Mouse (Mus musculus) heart, postnatal 36 days (tissue): ENCODE measurements around the gene Gm12184. TPM values are rescaled to one million over a fixed set of nuclear protein-coding genes. Genes with fewer than 3 reads are reported as not detected.

ENCODE experiments used
- DNase-seq, 2 experiments: peaks; one replicate each; pipeline ENCODE4 v3.0.0; 2021 to 2022
- intact Hi-C: fragments of 180-260 bp; cut with DNase I; formaldehyde crosslinking; loops from one replicate; pipeline ENCODE4 v1.15.1; 2025
- total RNA-seq, 2 experiments: library from RNA; stranded (reverse); gene quantifications; 2 replicates each; pipeline ENCODE4 v1.2.3; 2021

Gene Gm12184
- total RNA-seq, 2 experiments from 2014 or later: 3.5 to 3.9 TPM

GRCm38 (mm10) chr11:48787455-48788211, 38.8 kb downstream of the Gm12184 start:
- DNase-seq: peak; percentile 43 to 50
- intact Hi-C loops: loop anchor here (2.0 kb wide), 1 partner anchor 33 kb away; no protein-coding TSS in a partner anchor

DNA sequence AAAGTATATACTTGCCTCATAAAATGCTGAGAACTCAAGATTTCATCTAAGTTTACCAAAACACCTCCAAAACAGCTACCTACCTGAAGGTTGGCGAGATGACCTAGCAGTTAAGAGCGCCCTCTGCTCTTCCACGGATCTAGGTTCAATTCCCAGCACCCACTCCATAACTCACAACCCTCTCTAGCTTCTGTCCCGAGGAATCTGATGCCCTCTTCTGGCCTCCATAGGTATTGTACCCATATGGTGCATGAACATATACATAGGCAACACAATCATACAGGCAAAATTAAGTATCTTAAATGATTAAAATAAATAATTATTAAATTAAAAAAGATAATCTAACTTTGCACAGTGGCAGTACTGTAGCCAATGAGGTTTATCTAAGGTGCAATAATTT, 44.2 kb downstream of the Gm12184 start:
- DNase-seq: no peak
- intact Hi-C loops: no loop called here

DNA sequence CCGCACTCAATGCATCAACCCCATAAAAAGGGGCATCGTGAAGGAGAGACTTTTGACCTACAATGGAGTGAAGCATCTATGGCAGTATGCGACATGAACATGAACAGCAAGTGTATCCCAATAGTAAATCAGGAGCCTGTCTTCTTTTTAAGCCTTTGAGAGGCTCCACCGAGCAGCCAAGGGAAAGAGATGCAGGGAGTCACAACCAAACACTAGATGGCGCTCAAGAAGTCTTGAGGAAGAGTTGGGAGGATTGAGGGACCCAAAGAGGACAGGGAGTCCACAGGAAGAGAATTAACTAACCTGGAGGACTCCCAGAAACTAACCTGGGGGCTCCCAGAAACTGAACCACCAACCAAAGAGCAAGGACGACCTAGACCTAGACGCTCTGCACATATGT, 47.0 kb downstream of the Gm12184 start:
- intact Hi-C loops: loop anchor here (5.0 to 10.0 kb wide), 2 partner anchors 195 to 1857 kb away; no protein-coding TSS in a partner anchor
- DNase-seq: peak; percentile 25 to 33

- no peak for DNase-seq
- intact Hi-C loops: loop anchor here (5.0 to 10.0 kb wide), 2 partner anchors 193 to 1855 kb away; no protein-coding TSS in a partner anchor
Observed at GRCm38 (mm10) chr11:48777303-48777702, 49.2 kb downstream of the Gm12184 start.

DNA sequence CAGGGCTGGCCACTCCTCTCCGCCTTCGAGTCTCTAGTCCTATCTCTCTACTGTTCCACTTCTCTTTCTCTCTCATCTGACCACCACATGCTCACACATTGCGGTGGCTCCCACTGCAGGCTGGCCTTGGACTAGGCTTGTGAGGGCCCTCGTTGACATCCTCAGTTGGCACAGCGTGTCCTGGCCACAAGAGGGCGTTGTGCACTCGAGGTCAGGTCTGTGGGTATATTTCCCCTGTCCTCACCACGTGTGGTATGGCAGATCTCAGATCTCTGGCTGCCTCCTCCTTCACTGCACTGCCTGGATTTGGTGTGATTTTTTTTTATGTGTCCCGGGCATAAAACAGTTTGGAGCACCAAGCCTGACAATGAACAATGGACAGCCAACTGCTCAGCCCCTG, 49.8 kb downstream of the Gm12184 start:
- DNase-seq: no peak
- intact Hi-C loops: loop anchor here (5.0 to 10.0 kb wide), 2 partner anchors 192 to 1854 kb away; no protein-coding TSS in a partner anchor

- intact Hi-C loops: loop anchor here (5.0 to 10.0 kb wide), 2 partner anchors 191 to 1853 kb away; no protein-coding TSS in a partner anchor
- DNase-seq: peak; percentile 53 to 56
Observed at GRCm38 (mm10) chr11:48775483-48775882, 51.0 kb downstream of the Gm12184 start.

Other genes starting within 250 kb of the Gm12184 start
- 100 to 1,000 TPM; 385 to 411 TPM for gene Rack1, start 26.3 kb downstream of the Gm12184 start, total RNA-seq
- gene Trim41, start 9.3 kb downstream of the Gm12184 start, total RNA-seq: 10 to 100 TPM; 21.0 to 22.7 TPM
- 10 to 100 TPM; 17.8 to 26.2 TPM for gene Trim7, start 515 bp downstream of the Gm12184 start, total RNA-seq
- 10 to 100 TPM; 12.5 to 13.5 TPM for gene Irgm1, start 45.0 kb upstream of the Gm12184 start, total RNA-seq
- gene Gm5431, start 75.6 kb upstream of the Gm12184 start, total RNA-seq: 1 to 10 TPM in 1 of 2 experiments, under 1 TPM in 1; 0.86 to 3.0 TPM
- gene Psme2b, start 119.5 kb upstream of the Gm12184 start, total RNA-seq: 1 to 10 TPM; 3.3 to 5.3 TPM
- gene Olfr56, start 152.2 kb upstream of the Gm12184 start, total RNA-seq: not detected
- gene 9930111J21Rik1, start 152.7 kb upstream of the Gm12184 start, total RNA-seq: 1 to 10 TPM; 5.4 to 6.3 TPM
- gene Gm12185, start 165.6 kb upstream of the Gm12184 start, total RNA-seq: 1 to 10 TPM in 1 of 2 experiments, under 1 TPM in 1; 0.97 to 1.8 TPM
- gene Tgtp1, start 167.5 kb upstream of the Gm12184 start, total RNA-seq: 1 to 10 TPM; 1.8 to 5.3 TPM
- gene 9930111J21Rik2, start 224.6 kb upstream of the Gm12184 start, total RNA-seq: 1 to 10 TPM; 6.0 to 8.0 TPM
- gene Tgtp2, start 237.6 kb upstream of the Gm12184 start, total RNA-seq: 1 to 10 TPM in 1 of 2 experiments, under 1 TPM in 1; 0.28 to 3.8 TPM
- 1 to 10 TPM; 2.3 to 2.7 TPM for gene Ifi47, start 249.9 kb upstream of the Gm12184 start, total RNA-seq